Mouse (Mus musculus): ENCODE results near the gene Slc35a3. TPM values are rescaled to one million over a fixed set of nuclear protein-coding genes. Genes with fewer than 3 reads are reported as not detected.

The Slc35a3 gene
- 81.7 TPM for polyA plus RNA-seq (2014; fragmentation: Illumina TruSeq; extraction: RNeasy Lipid Tissue Mini Kit (QIAGEN cat#74804); ENCODE audit: low read depth, low replicate concordance)

DNA sequence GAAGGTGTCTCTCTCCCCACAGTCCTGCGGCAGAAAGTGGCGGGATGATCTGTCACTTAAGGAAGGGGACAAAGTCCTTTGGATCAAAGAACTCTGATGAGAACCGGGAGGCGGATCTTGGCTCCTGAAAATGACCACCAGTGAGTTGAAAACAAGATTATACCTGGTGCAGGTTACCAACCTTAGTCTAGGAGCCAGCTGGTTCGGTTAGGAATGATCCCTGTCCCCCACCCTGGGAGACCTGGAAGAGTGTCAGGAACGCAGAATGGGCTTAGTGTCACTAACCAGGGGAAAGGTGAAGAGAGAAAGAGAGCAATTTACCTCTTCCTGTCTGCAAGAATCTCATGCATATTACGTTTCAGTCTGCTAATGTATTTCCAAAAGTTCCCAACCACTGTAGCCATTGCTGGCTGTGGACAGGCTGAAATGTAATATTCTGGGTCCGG lies at the start of gene Slc35a3:
Gene Slc35a3 (minus strand): TSS at position 396 of the 446 bp plus-strand sequence.

DNA sequence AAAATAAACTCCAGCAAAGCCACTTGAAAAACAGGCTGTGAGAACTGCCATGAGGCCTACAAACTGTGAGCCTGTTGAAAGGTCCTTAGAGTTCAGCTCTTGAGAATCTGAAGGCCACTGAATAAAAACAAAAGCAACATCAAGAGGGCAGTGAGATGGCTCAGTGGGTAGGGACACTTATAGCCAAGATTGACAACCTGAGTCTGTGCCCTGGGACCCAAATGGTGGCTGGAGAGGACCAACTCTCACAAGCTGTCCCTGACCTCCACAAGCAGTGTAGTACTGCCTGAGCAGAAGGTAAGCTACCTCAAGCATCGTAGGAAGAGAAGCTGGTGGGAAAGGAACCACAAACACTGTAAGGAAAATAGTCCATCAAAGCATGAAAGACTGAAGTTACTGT lies 31.5 kb downstream of the Slc35a3 start, which contains the start of gene Gm43191:
Gene Gm43191 (minus strand): TSS at position 101 of the 400 bp plus-strand sequence.

GRCm38 (mm10) chr3:116662463-116662863 lies 50.2 kb downstream of the Slc35a3 start, which contains the start of gene Mfsd14a:
TSS of gene Mfsd14a (minus strand) at chr3:116662677.

Other genes with a start within 250 kb of the Slc35a3 start
- 71.4 TPM for gene Rtca, start 204.6 kb downstream of the Slc35a3 start, polyA plus RNA-seq (2014; fragmentation: Illumina TruSeq; extraction: RNeasy Lipid Tissue Mini Kit (QIAGEN cat#74804); ENCODE audit: low read depth, low replicate concordance)
- 153 TPM for gene Dbt, start 199.8 kb downstream of the Slc35a3 start, polyA plus RNA-seq (2014; fragmentation: Illumina TruSeq; extraction: RNeasy Lipid Tissue Mini Kit (QIAGEN cat#74804); ENCODE audit: low read depth, low replicate concordance)
- 6.5 TPM for gene Lrrc39, start 149.9 kb downstream of the Slc35a3 start, polyA plus RNA-seq (2014; fragmentation: Illumina TruSeq; extraction: RNeasy Lipid Tissue Mini Kit (QIAGEN cat#74804); ENCODE audit: low read depth, low replicate concordance)
- 8.3 TPM for gene Sass6, start 117.8 kb downstream of the Slc35a3 start, polyA plus RNA-seq (2014; fragmentation: Illumina TruSeq; extraction: RNeasy Lipid Tissue Mini Kit (QIAGEN cat#74804); ENCODE audit: low read depth, low replicate concordance)
- 26.8 TPM for gene Trmt13, start 98.2 kb downstream of the Slc35a3 start, polyA plus RNA-seq (2014; fragmentation: Illumina TruSeq; extraction: RNeasy Lipid Tissue Mini Kit (QIAGEN cat#74804); ENCODE audit: low read depth, low replicate concordance)
- gene Mfsd14a, start 50.2 kb downstream of the Slc35a3 start, polyA plus RNA-seq (2014; fragmentation: Illumina TruSeq; extraction: RNeasy Lipid Tissue Mini Kit (QIAGEN cat#74804); ENCODE audit: low read depth, low replicate concordance) = 136 TPM
- gene Gm43191, start 31.6 kb downstream of the Slc35a3 start, polyA plus RNA-seq (2014; fragmentation: Illumina TruSeq; extraction: RNeasy Lipid Tissue Mini Kit (QIAGEN cat#74804); ENCODE audit: low read depth, low replicate concordance) = not detected
- gene Agl, start 95.3 kb upstream of the Slc35a3 start, polyA plus RNA-seq (2014; fragmentation: Illumina TruSeq; extraction: RNeasy Lipid Tissue Mini Kit (QIAGEN cat#74804); ENCODE audit: low read depth, low replicate concordance) = 76.0 TPM
- gene Frrs1, start 146.6 kb upstream of the Slc35a3 start, polyA plus RNA-seq (2014; fragmentation: Illumina TruSeq; extraction: RNeasy Lipid Tissue Mini Kit (QIAGEN cat#74804); ENCODE audit: low read depth, low replicate concordance) = 14.7 TPM